Mouse (Mus musculus) thymus, postnatal 25 days (tissue): ENCODE results near the gene Foxp1.

Experiments used
- DNase-seq: peaks from one replicate; pipeline ENCODE4 v3.0.0; 2022

The Foxp1 gene

GRCm38 (mm10) chr6:99483556-99483955, 39.0 kb downstream of the Foxp1 start:
- DNase-seq: no peak

DNA sequence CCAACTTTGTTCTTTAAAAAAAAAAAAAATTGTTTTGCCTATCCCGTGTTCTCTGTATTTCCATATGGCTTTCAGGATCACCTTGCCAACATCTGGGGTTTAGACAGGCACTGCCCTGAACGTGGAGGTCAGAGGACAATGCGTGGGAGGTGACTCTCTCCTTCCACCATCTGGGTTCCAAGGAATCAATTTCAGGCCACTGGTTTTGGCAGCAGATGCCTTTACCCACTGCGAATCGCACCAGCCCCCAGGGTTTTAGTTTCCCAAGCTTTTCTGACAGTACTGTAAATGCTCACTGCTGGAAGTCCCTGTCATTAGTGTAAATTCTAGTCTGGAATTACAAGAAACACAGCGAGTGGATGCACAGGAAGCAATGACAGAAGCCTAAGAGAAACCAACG, 41.0 kb downstream of the Foxp1 start:
- no peak for DNase-seq

GRCm38 (mm10) chr6:99478873-99479650, 43.5 kb downstream of the Foxp1 start:
- DNase-seq: no peak

GRCm38 (mm10) chr6:99475040-99475439, 47.5 kb downstream of the Foxp1 start:
- DNase-seq: no peak

GRCm38 (mm10) chr6:99470906-99471305, 51.6 kb downstream of the Foxp1 start:
- no peak for DNase-seq

DNA sequence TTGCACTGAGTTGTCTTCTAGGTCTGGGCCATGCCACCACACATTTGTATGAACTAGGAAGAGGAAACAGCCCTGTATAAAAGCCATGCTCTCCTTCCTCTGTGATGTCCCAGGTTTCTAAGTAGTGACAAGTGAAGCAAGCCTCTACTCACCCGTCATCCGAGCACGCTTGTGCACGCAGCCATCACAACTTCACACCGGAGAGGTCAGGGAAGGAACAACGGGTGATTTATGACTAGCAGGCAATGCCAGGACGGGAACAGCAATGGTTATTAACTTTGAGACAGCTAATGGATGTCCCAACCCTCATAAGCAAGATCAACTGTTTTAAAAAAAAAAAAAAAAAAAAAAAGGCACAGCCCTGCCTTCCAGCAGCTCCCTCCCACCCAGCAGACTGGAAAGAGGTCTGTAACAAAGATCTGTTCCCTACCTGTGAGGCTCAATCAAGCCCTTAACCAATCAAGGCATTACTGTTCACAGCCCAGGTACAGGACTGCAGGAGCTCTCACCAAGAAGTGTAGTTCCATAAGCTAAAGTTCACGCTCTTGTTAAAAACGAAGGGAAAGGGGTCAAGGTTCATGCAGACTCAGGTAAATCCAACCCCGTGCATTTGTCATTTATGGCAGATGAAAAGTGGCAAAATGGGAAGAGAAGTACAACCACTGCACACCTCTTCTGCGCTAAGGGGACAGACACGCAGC, 53.2 kb downstream of the Foxp1 start:
- DNase-seq: no peak

GRCm38 (mm10) chr6:99467831-99468230, 54.7 kb downstream of the Foxp1 start:
- DNase-seq: no peak

DNA sequence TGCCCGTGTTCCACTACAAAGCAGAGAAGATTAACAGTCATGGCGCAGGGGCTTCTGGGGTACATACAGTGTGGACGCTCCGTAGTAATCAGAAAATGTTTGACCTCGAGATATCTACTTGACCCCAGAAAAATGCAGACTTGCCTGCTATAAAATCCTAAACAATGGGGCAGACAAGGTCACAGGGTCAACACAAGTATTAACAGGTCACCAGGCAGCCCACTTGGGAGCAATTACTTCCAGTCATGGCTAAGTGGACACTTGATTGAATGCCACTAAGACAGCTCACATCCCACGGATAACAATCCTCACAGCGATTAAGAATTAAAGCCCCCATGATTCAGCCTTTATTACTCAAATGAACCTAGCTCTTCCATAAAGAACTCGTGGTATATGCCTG, 55.4 kb downstream of the Foxp1 start:
- no peak for DNase-seq

DNA sequence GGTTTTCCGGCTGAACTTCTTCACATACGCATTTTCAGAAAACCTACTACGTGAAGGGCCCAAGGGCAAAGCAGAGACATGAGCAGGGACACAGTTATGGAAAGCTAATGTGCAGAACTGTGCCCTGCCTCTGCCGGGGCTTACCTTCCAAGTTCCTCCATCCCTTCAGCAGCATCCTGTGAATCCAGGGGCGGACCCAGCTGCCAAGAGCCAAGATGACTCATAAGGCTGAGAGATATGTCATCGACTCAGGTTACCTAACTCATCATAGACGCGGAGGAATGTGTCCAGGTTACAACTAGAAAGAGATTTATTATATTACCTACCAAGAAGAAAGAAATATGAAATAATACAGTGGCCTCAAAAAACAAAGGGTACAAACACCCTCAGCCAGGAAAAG, 56.2 kb downstream of the Foxp1 start:
- DNase-seq: no peak

- DNase-seq: peak; percentile 23
These were observed 58.1 kb downstream of the Foxp1 start for GRCm38 (mm10) chr6:99464449-99464848.

- no peak for DNase-seq
These were observed 58.6 kb downstream of the Foxp1 start for GRCm38 (mm10) chr6:99463906-99464305.

GRCm38 (mm10) chr6:99458775-99459174, 63.7 kb downstream of the Foxp1 start:
- DNase-seq: no peak

GRCm38 (mm10) chr6:99453763-99454520, 68.6 kb downstream of the Foxp1 start:
- no peak for DNase-seq

DNA sequence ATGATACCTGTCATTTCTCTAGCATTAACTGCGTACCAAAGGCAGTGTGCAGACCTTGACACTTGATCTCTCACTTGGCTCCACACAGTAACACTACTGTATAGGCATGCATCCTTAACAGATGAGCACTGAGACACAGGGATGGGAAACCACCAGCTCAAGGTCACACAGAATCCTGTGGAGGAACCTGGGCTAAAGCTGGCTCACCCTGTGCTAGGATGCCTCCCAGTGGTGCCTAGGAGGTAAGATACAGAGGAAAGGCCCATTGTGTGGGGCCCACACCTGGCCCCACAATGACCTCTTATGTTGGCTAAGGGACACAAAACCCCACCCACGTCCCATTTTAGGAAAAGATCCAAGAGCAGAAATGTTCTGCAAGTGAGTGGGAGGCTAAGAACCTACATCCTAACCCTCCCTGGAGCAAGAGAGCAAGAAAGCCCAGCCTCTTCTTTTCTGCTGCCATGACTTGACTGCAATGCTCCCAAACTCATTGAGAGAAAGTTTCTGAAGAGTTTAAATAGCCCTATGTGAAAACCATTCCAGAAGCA, 69.8 kb downstream of the Foxp1 start:
- peak; percentile 57 for DNase-seq

GRCm38 (mm10) chr6:99451479-99451878, 71.0 kb downstream of the Foxp1 start:
- DNase-seq: no peak

DNA sequence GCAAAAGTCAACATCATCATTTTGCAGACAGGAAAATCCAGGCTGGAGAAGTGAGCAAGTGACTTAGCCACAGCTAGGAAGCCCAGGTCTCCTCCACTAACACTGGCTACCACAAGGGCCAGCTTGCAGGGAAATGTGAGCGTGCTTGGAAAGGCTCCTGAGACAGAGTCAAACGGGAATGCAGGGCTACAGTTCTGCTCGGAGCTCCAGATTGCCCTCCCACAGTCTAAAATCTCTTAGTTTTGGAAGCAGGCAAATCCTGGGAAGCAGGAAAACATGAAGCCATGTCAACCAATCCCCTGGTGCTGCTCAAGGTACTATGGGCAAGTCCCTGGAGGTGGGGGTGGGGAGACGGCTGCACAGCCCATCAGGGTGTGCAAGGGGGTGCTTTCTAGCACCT, 75.1 kb downstream of the Foxp1 start:
- no peak for DNase-seq

DNA sequence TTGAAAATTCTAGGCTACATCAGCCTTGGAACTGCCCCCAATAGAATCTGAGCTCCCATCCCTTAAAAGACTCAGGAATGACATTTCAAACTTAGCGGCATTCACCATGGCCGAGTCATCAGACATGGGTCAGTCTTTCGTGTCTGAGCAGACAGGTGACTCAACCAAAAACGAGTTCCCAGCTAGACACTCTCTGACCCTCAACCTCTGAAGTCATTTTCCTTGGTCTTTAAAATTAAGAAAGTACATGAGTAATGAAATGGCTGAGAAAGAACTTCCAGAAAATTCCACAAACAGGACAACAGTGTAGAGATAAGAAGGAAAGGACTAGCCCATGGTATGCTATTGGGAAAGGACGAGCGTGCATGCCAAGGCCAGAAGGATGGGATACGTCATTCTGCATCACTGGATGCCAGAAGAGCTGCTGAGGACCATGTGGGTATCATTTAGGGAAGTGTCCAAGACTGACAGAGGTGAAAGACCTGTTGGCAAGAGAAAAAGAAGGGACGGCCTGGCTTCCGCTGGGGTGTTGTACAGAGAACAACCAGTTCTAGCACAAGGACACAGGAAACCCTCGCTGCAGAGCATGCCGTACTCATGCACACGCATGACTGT, 75.6 kb downstream of the Foxp1 start:
- no peak for DNase-seq

DNA sequence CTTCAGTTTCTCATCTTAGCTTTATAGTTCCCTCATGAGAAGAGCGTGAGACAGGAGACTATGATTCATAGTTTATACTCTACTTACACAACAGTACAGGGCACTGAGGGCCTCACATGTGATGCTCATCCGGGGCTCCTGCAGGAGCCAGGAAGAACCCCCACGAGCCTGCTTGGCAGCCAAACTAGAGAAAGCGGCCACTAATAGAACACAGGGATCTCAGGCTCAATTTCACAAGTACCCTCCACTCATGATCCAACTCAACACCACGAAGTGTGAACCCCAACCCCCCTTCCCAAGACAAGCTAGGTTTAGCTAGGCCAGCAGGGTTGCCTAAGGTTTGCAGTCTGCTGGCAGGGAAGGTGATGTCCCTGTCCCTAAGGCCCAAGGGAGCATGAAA, 79.1 kb downstream of the Foxp1 start:
- DNase-seq: no peak

- DNase-seq: no peak
These were observed 81.4 kb downstream of the Foxp1 start for GRCm38 (mm10) chr6:99441100-99441499.

DNA sequence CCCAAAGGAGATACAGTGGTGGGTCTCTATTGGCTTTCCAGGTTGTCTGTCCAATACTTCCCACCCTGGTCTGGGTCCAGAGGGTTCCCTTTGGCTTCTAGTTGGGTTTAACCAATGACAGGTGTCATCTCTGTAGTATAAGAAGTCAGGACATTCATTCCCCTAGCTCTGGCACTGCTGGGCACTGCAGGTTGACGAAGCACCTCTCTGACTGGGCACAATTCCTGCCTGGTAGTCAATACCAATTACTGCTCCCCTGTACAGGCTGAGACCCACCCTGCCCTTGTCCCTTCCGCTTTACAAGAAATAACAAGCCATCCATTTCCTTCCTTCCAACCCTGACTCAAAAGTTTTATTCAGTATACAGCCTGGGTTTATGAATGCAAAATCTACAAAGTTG, 81.9 kb downstream of the Foxp1 start:
- no peak for DNase-seq

- no peak for DNase-seq
These were observed 82.6 kb downstream of the Foxp1 start for GRCm38 (mm10) chr6:99439878-99440361.

DNA sequence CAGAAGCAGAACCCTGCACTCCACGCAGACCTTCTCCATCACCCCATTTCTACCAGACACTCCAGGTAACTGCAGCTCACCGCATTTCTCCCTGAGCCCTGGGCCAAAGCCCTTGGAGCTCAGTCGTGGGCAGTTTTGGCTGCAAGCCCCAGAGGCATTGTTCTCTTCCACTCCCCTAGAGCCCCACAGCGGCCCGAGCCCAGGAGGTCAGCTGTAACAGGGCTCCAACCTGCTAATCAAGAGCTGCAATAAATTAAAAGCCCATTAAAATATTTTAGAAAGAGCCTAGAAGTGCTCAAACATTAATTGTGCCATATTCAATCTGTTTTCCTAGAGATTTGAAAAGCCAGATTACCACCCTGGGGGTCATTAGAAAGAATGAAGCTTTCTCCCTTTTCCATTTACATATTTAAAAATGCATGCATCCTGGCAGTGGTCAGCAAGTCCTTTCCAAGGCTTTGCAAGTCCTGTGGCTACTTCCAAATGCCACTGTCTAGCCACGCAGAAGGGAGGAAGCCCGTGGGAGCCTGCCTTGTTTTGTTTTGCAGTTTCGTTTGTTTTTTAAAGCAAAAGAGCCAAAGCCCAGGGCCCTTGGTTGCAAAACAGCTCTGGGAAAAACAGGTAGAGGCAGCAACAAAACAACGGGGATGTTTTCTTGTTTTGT, 83.2 kb downstream of the Foxp1 start:
- DNase-seq: no peak
